Mouse (Mus musculus): ENCODE data around the gene Dock7. TPM values are rescaled to one million over a fixed set of nuclear protein-coding genes. Genes with fewer than 3 reads are reported as not detected.

Dock7 gene
- polyA plus RNA-seq (2012; ENCODE audit: insufficient read depth, insufficient read length, missing spikeins), result 42.5 and 53.5 TPM in 2 replicates

DNA sequence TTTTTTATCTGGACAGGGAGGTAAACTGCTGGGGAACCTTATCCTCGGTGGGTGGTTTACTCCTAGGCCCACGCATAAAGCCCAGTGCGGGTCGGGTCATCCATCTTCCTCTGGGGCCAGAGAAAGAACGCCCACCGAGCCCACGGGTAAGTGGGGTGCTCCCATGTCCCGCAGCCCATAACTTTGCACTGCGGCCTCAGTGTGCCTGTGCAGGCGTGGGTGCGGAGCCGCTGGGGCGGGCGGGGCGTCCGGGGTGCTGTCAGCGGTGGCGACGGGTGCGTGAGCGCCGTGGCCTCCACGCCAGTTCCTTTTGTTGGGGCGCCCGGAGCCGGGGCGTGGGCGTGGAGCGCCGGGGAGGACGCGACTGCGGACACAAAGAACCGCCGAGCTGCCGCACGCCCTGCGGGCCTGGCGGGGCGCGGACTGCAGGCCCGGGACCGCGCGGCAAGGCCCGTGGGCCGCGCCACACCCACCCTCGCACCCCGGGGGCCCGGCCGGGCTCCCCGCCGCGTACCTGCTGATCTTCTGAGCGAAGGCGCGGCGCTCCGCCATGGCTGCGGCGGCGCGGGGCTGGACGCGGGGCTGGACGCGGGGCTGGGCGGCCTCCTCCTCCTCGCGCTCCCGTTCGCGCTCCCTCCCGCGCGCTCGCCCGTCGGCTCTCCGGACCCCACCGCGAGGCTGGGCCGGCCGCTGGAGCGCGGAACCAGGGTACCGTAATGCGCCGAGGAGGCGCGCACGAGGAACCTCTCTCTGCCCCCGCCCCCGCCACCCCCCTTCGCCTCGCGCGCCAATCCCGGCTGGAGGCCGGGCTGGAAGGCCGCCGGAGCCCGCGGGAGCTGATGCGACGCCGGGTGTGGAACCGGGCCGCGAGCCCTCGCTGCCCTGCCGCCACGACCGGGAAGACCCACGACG is at the start of gene Dock7:
Gene Dock7, minus strand, starts transcription at position 705 of the 912 bp plus-strand sequence.
- no peak for TF ChIP-seq CTCF (IDR thresholded peaks at IDR 0.05; ENCODE audit: low read depth, low read length)
- no peak for TF ChIP-seq POLR2A (IDR thresholded peaks at IDR 0.05; ENCODE audit: borderline replicate concordance, low read depth, low read length)
- H3K27ac ChIP-seq (ENCODE audit: insufficient read depth, low read depth, low read length), result peak within 1 kb of the TSS; percentile 22; the same call in 1 of the 2 replicates
- peak within 1 kb of the TSS; percentile 93 for H3K4me3 ChIP-seq (ENCODE audit: insufficient read depth, low read length)
- H3K4me1 ChIP-seq (ENCODE audit: control insufficient read depth, insufficient read depth, low read length), result peaks cover 28% of the 10 kb centered on the region

DNA sequence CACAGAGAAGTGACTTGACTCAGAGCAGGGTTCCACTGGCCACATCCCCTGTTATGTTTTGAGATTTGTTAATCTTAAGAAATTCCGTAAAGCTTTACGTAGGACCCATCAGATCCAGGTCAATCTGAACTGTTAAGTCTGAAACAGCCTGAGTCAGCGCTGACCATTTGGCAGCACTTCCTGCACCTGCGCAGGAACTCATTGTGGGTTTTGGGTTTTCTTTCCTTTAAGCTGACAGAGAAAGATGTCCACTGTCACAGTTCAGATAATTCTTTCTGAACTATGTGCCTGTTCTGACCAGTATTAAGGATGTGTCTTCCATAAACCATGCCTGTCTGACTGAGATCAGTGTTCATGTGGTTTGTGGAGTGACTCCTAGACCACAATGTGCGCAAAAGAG is 48.2 kb upstream of the Dock7 start:
- no peak overlapping the region for H3K27ac ChIP-seq (ENCODE audit: insufficient read depth, low read depth, low read length)
- TF ChIP-seq POLR2A (IDR thresholded peaks at IDR 0.05; ENCODE audit: borderline replicate concordance, low read depth, low read length) (no peak), CTCF (IDR thresholded peaks at IDR 0.05; ENCODE audit: low read depth, low read length) (no peak)
- no peak overlapping the region for H3K4me3 ChIP-seq (ENCODE audit: insufficient read depth, low read length)
- peaks cover 8% of the 10 kb centered on the region for H3K4me1 ChIP-seq (ENCODE audit: control insufficient read depth, insufficient read depth, low read length)

DNA sequence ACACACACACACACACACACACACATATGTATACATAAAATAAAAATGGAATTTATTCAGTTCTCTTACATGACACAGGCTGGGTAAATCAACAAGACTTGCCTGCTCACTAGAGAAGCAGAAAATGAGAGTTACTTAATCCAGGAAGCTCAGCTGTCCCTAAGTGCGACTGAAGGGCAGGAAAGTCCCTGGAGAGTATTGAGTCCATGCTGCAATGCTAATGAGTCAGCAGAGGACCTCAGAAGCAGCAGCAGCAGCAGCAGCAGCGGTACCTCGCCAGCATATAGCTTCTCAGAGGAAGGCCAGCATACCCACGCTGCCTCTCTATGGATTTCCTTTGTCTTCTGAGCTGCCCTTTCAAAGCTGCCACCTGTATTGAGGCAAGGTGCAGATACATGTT is 42.8 kb upstream of the Dock7 start:
- Histone ChIP-seq H3K27ac (ENCODE audit: insufficient read depth, low read depth, low read length) (0 out of 2 replicates have a peak overlapping the region, but pooled peaks have one; percentile 13), H3K4me1 (ENCODE audit: control insufficient read depth, insufficient read depth, low read length) (peaks cover 27% of the 10 kb centered on the region), H3K4me3 (ENCODE audit: insufficient read depth, low read length) (no peak overlapping the region)
- TF ChIP-seq CTCF (IDR thresholded peaks at IDR 0.05; ENCODE audit: low read depth, low read length), result no peak
- TF ChIP-seq POLR2A (IDR thresholded peaks at IDR 0.05; ENCODE audit: borderline replicate concordance, low read depth, low read length), result no peak

DNA sequence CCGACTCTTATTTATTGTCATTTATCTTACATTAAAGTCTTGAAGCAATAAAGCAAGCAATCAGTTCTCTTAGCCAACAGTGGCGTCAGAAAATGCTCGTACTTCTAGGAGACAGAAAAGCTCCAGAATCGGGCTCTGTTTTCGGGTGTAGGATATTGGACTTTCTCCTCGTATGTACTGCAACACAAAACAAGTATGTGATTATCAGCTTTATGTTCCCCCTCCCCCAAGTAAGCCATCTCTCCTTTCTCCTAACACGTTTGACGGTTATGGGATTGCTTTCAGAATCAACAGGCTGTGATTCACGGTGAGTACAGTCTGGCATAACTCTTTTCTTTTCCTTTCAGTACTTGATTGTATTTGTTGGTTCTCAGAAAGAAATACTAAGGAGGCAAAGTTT is 42.3 kb upstream of the Dock7 start:
- TF ChIP-seq CTCF (IDR thresholded peaks at IDR 0.05; ENCODE audit: low read depth, low read length) (no peak), POLR2A (IDR thresholded peaks at IDR 0.05; ENCODE audit: borderline replicate concordance, low read depth, low read length) (no peak)
- Histone ChIP-seq H3K4me3 (ENCODE audit: insufficient read depth, low read length) (no peak overlapping the region), H3K27ac (ENCODE audit: insufficient read depth, low read depth, low read length) (no peak overlapping the region), H3K4me1 (ENCODE audit: control insufficient read depth, insufficient read depth, low read length) (peaks cover 31% of the 10 kb centered on the region)

DNA sequence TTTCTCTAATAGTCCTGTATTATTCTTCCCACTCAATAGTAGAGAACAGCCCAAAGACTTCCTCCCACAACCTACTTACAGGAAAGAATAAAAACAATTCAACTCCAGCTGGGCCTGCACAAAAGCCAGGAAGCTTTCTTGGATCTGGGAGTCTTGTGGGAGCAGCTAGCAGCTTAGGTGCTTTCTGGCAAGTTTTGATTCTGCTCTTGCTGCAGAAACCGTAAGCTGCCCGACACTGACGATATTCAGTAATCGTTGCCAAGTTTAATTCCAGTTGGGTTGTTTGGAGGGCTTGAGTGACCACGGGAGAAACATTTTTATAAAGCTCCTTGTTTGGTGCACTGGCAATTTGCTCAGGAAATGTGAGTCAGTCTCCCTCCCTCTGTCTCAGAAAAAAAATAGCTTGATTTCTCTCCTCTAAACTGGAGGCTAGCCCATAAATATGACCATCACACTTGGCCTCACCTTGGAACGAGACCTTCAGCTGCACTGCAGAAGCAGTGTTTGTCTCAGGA is 40.8 kb upstream of the Dock7 start:
- TF ChIP-seq POLR2A (IDR thresholded peaks at IDR 0.05; ENCODE audit: borderline replicate concordance, low read depth, low read length), result no peak
- no peak for TF ChIP-seq CTCF (IDR thresholded peaks at IDR 0.05; ENCODE audit: low read depth, low read length)
- Histone ChIP-seq H3K4me3 (ENCODE audit: insufficient read depth, low read length) (no peak overlapping the region), H3K4me1 (ENCODE audit: control insufficient read depth, insufficient read depth, low read length) (peaks cover 33% of the 10 kb centered on the region), H3K27ac (ENCODE audit: insufficient read depth, low read depth, low read length) (no peak overlapping the region)

DNA sequence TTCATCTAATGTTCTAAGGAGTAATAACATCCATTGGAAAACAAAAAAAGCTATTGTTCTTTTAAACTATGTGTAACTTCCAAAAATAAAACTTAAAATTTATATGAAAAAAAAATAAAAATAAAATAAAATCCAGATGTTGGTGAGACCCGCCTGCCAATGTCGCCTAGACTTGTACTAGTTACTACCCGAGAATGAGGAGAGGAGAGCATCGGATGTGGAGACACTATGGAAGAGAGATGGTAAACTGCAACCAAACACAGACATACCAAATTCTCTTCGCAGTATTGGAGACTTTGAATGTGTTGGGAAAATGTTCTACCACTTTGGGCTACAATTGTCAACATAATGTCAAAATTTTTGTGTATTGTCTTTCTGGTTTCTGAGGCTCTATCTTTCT is 40.2 kb upstream of the Dock7 start:
- no peak overlapping the region for H3K27ac ChIP-seq (ENCODE audit: insufficient read depth, low read depth, low read length)
- H3K4me1 ChIP-seq (ENCODE audit: control insufficient read depth, insufficient read depth, low read length), result peaks cover 33% of the 10 kb centered on the region
- H3K4me3 ChIP-seq (ENCODE audit: insufficient read depth, low read length), result no peak overlapping the region
- TF ChIP-seq CTCF (IDR thresholded peaks at IDR 0.05; ENCODE audit: low read depth, low read length) (no peak), POLR2A (IDR thresholded peaks at IDR 0.05; ENCODE audit: borderline replicate concordance, low read depth, low read length) (no peak)

DNA sequence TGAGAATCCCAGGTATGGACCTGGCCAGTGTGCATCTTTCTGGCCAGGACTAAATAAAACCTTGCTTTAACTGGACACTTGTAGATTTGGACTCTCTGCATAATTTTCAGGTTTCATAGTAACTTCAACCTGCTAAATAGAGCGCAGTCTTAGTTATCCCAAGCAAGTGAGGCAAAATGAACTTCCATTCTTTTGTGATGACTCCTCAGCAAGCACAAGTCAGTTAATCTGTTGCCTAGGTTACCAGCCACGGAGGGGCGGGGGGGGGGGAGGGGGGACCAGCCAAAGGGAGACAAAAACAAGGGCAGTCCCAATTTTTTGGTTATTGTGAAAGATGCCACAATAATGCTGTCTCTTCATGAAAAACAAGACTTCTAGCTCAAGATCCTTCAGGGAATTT is 39.7 kb upstream of the Dock7 start:
- no peak overlapping the region for H3K27ac ChIP-seq (ENCODE audit: insufficient read depth, low read depth, low read length)
- peaks cover 33% of the 10 kb centered on the region for H3K4me1 ChIP-seq (ENCODE audit: control insufficient read depth, insufficient read depth, low read length)
- TF ChIP-seq CTCF (IDR thresholded peaks at IDR 0.05; ENCODE audit: low read depth, low read length) (no peak), POLR2A (IDR thresholded peaks at IDR 0.05; ENCODE audit: borderline replicate concordance, low read depth, low read length) (no peak)
- no peak overlapping the region for H3K4me3 ChIP-seq (ENCODE audit: insufficient read depth, low read length)

DNA sequence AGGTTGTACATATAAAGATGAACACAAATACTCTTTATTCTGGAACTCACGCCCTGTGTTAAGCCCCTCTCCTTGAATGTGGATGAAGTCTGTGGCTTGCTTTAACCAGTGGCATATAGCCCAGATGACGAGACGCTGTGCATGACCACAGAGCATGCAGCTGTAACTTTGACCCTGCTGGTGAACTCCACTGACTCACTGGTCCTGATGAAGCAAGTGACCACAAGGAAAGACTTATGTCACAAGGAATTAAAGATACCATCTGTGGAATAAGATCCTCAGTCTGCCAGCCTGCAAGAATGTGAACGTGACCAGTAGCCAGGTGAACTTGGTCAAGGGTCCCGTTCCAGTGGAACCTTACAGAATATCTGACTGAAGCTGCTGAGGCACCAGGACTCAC is 37.8 kb upstream of the Dock7 start:
- Histone ChIP-seq H3K27ac (ENCODE audit: insufficient read depth, low read depth, low read length) (no peak overlapping the region), H3K4me1 (ENCODE audit: control insufficient read depth, insufficient read depth, low read length) (peaks cover 27% of the 10 kb centered on the region), H3K4me3 (ENCODE audit: insufficient read depth, low read length) (no peak overlapping the region)
- no peak for TF ChIP-seq CTCF (IDR thresholded peaks at IDR 0.05; ENCODE audit: low read depth, low read length)
- no peak for TF ChIP-seq POLR2A (IDR thresholded peaks at IDR 0.05; ENCODE audit: borderline replicate concordance, low read depth, low read length)

DNA sequence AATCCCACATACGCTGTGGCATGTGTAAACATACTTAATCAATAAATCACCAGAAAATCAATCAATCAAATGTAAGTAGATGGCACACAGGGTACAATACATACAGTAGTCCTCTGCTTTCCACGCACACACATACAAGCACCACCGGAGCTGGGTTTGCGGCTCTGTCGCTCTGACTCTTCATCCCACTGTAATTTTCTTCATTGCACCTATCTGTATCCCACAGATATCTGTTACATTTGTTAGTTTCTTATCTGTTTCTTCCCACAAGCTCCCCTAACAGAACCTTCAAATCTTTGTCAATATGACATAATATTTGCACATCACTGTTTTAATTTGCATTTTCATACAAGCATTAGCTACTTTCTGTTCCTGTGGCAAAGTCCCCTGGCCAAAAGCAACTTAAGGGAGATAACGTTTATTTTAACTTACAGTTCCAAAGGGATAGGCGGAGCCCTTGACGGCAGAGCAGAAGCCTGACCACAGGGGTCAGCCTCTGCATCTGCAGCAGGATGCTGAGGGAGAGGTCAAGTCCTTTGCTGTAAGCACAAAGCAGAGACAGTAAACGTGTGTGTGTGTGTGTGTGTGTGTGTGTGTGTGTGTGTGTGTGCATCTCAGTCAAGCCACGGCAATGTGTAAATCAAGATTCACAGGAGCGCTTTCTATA is 36.1 kb upstream of the Dock7 start:
- TF ChIP-seq CTCF (IDR thresholded peaks at IDR 0.05; ENCODE audit: low read depth, low read length) (no peak), POLR2A (IDR thresholded peaks at IDR 0.05; ENCODE audit: borderline replicate concordance, low read depth, low read length) (no peak)
- Histone ChIP-seq H3K27ac (ENCODE audit: insufficient read depth, low read depth, low read length) (no peak overlapping the region), H3K4me3 (ENCODE audit: insufficient read depth, low read length) (no peak overlapping the region), H3K4me1 (ENCODE audit: control insufficient read depth, insufficient read depth, low read length) (peaks cover 29% of the 10 kb centered on the region)

All from bone marrow macrophage, adult 2 months (primary cell).